Mouse (Mus musculus) cerebral cortex, adult 2 months (tissue): ENCODE data around the gene Kit.

Experiments
- WGBS: fragments of 180-500 bp; shearing (Covaris S2); methylation state at CpG from one replicate; pipeline ENCODE4 v1.1.7; 2018; 5-methylcytosine and 5-hydroxymethylcytosine counted together

Kit gene

DNA sequence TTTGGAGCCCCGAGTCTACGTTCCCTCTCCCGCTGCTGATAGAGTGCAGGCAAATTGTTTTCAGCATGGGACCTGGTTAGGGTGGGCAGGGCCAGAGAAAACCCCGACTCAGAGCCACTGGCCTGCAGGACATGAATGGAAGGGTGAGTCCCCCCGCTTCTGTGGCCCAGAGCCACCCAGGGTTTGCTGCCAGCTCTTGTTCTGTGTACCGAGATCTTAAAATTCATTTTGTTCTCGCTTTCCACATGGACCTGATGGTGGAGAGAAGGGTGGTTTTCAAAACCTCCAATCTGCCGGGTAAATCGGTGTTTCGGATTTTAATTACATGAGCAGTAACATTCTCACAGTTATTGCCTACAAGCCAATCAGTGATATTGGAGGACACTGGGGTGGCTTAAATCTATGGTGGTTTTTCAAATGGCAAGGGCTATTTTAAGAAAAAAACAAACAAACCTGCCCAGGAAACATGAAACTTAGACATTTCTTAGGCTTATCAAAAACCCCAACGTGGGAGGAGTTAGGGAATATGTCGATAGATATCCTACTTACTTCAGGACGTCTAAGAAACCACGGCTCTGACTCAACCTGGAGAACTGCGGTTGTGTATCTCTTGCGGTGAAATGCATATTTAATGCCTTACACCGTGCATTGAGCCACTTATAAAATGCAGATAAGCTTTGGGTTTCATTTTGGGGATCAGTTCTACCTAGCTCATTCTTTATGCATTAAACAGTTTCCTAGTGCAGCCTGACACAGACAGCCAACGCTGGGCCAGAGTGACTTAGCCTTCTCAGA, 58.3 kb downstream of the Kit start:
- WGBS: 72% methylated on average over 18 of the region's 18 CpGs

DNA sequence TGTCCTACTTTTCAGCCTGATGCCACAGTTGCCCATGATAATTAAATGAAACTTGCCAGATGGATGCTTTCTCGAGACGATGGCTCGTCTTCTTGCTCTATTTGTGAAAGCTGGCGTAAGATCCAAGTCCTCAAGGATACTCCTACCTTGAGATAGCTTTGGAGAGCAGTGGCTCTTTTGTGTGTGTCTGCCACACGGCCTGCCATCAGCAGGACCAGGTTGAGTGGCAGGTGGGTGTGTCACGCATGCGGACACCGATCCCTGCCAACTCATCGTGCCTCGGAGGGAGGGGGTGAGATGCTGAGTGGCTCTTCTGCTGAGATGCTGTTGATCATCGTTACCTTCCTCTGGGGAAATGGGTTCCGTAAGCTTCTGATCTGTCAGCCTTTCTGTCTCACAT, 60.7 kb downstream of the Kit start:
- 40% methylated on average over 12 of the region's 12 CpGs for WGBS

DNA sequence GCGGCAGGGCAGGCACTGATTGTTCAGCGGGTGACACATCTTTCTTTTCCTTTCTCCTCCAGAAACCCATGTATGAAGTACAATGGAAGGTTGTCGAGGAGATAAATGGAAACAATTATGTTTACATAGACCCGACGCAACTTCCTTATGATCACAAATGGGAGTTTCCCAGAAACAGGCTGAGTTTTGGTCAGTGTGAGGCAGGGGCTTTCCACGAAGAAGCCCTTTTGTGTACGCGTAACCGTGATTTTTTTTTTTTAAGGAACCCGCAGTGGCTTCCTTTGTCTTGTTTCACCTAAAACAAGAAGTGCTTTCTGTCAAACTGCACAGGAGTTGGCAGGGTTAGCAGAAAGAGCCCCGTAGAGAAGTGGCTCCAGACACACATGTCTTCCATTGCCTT, 65.9 kb downstream of the Kit start:
- WGBS: 77% methylated on average over 11 of the region's 11 CpGs

DNA sequence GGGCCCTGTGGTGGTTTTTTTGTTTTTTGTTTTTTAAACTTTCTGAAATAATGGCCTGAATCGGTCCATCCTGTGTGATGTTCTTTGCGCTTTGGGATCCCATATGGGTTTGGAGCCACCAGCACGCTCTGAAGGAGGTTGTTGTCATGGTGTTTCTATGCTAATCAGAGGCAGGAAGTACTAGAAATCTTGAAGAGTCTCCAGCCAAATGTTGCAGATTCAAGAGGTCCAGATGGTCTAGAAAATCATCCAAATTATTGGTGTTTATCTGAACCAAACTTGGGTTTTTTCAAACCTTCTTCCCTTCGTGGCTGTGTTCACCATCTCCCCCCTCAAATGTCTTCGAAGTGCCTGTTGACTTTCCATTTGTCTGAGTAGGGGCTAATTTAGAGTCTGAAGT, 72.3 kb downstream of the Kit start:
- WGBS: 47% methylated on average over 5 of the region's 5 CpGs

DNA sequence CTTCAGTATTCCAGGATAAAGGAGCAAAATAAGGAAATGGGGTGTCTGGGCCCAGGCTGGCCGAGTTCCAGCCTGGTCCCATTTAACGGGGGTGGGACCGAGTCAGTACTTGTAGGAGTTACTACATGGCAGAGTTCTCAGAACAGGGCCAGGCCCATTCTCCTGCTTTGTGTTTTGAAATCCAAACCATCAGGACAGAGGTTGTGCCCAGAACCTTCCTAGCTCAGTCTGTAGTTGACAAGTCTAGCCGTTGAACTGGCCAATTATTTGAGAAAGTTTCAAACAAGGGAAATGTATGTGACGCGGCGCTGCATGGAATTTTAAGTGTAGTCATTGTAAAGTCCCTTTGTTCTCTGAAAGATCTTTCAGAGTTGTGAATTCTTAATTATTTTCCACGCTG, 75.8 kb downstream of the Kit start:
- WGBS: 70% methylated on average over 8 of the region's 8 CpGs

DNA sequence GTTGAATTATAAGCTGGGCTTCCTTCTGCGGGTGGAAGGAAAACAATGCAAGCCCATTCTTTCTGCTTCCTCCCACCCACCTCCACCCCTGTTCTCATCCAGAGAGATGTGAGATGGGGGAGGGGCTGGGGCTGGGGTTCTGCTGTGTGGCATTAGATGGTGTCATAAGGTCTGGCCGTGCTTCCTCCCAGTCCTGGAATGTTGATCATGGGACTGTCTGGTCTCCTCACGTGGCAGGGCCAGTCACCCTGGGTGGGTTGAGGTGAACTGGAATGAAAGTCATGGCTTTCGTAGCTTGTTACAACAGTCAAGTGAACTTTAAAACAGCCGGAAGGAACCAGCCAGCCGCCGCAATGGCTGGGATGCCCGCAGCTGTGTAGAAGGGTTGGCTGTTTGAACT, 78.7 kb downstream of the Kit start:
- WGBS: 91% methylated on average over 8 of the region's 8 CpGs

DNA sequence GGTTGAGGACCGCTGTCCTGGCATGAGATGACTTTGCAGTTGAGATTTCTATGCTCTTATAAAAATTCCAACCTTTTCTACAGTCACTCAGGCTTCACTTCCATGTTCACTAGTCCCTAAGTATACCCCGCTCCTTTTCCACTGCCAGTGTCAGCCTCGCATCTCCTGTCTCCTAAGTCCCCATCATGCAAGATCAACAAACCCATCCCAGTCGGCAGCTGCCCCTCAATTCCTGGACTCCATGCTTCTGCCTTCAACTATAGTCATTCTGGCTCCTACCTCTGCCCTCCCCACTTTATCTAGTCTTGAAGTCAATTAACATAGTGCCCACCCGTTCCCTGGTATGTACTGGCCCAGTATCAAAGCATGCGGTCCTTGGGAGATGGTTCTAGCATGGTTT, 83.9 kb downstream of the Kit start:
- WGBS: 94% methylated on average over 6 of the region's 6 CpGs

DNA sequence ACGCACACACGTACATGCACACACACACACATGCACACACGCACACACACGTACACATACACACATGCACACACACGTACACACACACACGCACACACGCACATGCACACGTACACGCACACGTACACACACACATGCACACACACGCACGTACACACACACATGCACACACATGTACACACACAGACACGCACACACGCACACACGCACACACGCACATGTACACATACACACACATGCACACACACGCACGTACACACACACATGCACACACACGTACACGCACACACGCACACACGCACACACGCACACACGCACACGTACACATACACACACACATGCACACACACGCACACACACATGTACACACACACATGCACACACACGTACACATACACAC, 85.6 kb downstream of the Kit start:
- WGBS: 99% methylated on average over 27 of the region's 27 CpGs

DNA sequence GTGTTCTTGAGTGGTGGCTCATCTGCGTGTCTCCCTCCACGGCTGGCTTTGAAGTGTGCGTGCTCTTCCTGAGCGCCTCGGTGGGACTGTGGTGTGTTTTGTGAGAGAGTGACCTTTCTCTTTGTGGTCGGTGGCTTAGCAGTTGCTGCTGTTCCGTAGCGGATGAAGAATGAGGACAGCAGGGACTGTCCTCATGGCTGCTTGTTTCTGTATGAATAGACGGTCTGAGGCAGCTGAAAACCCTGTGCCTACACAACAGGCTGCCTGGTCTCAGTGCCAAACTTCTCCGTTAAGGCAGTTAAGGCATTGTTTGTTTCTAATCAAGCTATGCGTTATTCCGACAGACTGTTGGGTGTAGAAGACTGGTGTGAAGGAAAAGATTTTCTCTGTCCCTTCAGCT, 87.8 kb downstream of the Kit start:
- WGBS: 51% methylated on average over 12 of the region's 12 CpGs

DNA sequence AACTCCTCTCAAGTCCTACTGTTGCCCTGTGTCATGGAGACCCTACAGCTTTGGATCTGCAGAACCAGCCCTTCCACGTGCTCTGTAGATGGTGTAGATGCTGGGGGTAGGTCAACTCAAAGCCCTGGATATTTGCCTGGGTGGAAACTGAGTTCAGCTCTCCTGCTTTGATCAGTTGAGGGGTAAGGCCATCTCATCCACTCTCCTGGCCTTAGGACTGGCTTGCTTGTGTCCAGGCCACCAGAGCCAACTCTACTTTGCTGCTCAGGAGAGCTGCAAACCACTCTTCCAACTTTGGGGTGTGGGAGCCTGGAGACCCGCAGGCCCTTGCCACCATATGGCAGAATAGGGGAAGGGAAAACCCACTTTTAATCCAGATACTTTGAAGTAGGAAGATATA, 89.1 kb downstream of the Kit start:
- 94% methylated on average over 2 of the region's 2 CpGs for WGBS

DNA sequence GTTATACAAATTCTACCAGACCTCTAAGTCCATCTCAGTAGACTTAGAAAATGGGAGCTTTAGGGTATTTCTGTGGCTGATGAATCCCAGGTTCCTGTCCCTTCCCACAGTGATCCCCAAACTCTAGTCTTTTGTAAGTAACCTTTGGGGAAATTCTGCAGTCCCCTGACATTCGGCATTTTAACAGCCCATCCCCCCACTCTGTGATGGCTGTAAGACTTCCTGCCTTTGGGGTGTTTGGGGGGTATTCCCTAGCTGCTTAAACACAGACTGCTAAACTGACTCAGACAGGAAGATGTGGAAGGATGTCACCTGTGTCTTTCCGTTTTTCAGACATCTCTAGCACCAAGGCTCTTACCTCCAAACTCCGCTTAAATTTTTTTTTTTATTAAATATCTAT, 92.4 kb downstream of the Kit start:
- 72% methylated on average over 3 of the region's 3 CpGs for WGBS

DNA sequence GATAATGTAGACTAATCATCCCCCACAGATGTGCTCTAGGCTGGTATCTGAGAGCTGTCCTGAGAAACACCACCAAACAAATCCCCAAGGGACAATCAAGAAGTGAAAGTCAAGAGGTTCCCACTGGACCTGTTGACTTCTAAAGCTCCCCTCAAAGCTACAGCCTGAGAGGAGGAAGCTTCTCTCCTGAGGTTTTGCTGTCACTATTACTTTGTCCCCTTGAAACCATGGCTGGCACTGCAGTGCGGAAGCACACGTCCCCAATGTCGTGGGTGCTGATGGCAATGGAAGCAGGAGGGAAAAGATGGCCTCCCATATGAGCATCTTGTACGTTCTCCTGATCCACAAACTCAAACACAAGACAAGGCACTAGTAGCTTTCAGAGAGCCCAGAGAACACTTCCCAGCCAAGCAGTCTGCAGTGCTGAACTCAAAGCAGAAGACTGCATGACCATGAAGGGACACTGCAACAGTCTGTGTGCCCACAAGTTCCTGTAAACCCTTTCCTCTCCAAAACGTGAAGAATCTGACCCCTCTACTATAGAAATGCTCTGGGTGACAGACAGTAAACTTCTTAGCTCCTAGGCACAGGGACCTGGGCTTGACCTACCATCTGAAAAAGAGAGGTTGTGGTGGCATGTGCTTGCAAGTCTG, 96.5 kb downstream of the Kit start:
- 91% methylated on average over 5 of the region's 5 CpGs for WGBS

DNA sequence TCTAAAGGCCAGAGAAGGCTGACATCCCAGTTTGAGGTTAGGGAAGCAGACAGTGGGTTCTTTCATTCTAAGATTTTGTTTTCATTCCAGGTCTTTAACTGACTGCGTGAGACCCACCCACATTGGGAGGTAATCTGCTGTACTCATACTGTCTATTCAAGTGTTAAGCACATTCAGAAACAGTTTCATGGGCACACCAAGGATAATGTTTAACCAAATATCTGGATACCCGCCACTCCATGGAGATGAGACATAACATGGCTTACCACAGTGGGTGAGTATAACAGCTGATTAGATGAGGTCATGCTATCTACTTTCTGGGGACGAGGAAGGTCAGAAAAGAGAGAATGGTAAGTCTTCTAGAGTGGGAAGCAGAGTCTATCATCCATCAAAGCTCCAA, 101.3 kb downstream of the Kit start:
- WGBS: 88% methylated on average over 3 of the region's 3 CpGs

DNA sequence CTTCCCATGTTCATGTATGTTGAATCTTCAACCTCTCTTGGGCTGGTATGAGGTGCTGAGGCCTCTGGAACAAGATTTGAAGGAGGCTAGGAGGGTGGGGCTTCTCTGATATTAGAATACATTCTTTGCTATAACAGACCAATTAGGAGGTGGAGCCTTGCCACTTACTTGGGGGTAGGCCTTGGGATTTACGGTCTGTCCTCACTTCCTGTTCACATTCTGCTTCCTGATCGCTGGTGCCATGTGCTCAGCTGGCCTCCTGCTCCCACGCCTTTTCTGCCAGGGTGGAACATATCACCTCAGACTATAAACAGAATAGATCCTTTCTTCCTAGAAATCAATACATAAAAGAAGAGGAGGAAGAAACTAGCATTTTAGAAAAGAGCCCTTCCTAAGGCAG, 105.2 kb downstream of the Kit start:
- WGBS: 85% methylated on average over 3 of the region's 3 CpGs

DNA sequence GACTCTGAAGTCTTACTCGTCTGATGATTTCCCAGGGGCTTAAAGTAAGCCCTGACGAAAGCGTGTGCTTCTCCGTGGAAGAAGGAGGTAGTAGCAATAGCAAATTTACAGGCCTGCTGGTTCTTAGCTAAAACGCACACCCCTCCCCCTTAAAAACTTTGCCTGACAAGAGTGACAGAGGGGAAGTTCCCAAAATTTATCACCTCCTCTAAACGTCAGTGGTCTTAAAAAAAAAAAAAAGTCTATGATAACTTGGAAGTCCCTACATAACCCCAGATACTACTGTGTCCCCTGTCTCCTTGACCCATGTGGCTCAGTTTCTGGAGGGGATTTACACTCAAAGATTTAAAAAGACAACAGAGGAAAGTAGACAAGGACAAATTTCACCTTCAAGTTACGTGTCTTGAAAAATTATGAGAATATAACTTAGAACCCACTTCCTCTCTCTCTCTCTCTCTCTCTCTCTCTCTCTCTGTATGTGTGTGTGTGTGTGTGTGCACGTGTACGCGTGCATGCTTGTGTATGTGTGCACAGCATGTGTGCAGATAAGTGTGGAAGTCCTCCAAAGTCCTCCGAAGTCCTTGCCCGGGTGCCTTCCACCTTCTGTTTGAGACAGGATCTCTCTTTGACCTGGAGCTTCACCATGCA, 120.6 kb downstream of the Kit start:
- WGBS: 92% methylated on average over 12 of the region's 12 CpGs

DNA sequence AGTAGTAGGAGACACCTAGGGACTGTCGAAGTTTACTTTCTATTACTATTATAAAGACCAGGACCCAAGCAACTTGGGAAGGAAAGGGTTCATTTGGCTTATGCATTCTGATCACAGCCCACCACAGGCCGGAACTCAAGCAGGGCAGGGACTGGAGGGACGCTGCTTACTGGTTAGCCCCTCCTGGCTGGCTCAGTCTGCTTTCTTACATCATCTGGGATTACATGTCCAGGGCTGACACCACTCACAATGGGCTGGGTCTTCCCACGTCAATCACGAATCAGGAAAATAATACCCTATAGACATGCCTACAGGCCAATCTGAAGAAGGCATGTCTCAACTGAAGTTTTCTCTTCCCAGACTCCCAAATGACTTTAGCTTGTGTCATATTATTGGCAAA, 122.2 kb downstream of the Kit start:
- WGBS: 87% methylated on average over 5 of the region's 5 CpGs

DNA sequence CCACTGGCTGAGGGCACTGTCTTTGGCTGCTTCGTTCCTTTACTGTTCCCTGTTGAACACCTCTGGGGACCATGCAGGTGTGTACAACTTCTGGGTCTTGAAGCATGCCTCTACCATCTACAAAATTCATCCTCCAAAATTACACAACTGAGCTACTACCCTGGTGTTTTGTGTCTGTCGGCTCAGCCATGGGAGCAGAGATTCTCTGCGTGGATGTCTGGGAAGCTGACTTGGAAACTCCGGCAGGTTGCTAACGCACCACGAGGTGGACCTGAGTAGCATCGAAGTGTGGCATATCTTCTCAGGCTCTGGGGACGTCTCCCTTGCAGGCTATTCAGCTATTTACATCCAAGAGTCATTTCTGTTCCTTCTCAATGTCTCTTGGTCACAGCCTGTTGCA, 123.8 kb downstream of the Kit start:
- WGBS: 94% methylated on average over 8 of the region's 8 CpGs

DNA sequence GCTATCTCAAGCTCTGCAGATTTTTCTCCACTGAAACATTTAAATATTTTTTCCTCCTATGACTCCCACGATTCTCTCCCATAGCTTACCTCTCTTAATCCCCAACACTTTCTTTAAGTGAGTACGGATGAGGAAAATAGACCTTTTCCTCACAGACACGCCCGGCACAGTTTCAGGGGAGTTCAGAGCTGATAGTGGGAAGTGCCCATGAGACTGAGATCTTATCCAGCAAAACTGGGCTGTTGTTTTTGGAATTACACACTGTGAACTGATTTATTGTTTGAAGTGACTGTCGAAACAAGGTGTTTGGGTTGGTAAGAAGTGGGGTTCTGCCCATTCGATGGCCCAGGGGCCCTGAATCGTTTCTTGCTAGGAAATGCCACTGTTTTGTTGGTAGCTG, 124.4 kb downstream of the Kit start:
- 49% methylated on average over 7 of the region's 7 CpGs for WGBS

DNA sequence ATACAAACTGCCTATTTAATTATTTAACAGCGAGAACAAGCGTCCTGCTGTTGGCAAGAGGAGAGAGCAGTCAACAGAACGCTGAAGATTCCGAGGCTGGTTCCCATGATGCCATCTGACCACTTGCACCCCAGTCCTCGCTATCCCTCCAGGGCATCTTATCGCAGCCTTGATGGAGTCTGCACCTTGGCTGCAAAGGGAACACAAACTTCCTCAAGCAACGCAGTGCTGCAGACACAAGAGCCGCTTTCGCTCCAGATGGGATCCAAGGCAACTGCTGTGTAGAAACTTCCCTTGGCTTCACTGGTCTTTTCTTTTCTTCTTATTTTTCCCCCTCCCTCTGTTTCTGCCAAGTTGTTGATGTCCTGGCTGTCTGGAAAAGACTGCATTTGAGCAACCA, 124.8 kb downstream of the Kit start:
- WGBS: 33% methylated on average over 9 of the region's 9 CpGs

DNA sequence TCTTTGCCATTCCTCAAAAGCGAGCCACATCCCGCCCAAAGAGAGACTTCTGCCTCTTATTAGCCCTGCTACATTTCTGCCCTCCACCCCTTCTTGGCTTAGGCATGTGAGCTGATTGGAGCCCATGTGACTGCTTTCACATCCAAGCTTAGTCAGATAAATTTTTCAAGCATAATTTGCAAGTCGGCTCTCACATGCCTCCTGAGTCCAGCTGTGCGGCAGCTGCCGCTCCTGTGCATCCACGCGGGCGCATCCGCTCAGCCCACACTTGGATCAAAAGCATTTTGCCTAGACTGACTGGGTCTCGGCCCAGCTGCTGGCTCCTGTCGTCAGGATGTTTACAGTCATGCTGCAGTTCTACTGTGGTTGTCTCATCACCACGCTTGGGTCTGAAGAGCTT, 126.9 kb downstream of the Kit start:
- WGBS: 78% methylated on average over 12 of the region's 12 CpGs

DNA sequence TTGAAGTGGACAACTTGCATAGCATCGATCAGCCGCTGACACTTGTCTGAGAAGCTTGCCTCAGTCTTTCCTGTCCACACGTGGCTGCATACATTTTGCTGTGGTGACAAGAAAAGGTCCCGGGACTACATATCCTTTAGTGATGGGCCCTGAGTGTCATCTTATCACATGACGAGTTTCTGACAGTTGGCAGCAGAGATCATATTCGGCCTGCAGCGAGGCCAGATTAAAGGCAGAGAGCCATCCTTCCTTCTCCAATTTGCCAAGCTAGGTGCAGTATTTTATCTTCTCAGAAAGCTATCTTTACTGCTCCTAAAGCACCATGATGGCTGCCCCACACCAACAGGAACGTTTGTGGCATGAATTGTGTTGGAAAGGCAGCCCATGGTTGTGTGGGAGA, 127.4 kb downstream of the Kit start:
- 93% methylated on average over 8 of the region's 8 CpGs for WGBS

DNA sequence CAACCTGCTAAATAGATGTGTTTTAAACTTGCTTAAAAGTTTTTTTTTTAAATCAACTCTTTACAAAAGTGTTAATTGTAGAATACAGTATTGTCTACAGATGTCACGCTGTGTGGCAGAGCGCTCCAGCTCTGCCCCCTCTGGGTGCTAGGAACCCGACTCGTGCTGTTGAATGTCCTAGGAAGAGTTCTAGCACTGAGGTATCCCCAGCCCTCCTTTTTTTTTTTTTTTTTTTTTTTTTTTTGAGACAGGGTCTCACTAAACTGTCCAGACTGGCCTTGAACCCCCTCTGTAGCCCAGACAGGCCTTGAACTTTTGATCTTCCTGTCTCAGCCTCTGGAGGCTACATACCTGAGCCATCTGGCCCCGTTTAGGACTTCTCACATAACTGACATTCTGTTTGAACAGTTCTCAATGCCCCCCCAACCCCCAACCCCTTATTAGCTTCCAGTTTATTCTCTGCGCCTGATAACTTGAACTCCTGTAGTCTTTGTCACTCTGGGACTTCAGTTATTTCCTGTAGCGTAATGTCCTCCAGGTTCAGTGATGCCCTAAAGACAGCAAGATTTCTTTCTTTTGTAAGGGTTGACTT, 130.0 kb downstream of the Kit start:
- WGBS: 93% methylated on average over 7 of the region's 7 CpGs

DNA sequence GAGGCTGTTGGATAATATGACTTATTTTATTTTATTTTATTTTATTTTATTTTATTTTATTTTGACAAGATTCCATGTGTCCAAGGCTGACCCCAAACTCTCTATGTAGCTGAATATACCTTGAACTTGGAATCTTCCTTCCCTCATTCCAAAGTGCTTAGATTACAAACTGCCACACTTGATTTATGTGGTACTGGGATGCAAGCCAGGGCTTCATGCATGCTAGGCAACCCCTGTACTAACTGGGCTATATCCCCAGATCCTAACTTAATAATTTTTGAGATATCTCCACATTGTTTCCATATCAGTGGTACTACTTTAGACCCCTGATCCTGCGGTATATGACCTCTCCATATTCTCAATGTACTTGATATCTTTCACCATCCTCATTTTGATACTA, 130.7 kb downstream of the Kit start:
- WGBS: 88% methylated on average over 1 of the region's 1 CpGs
